Mouse (Mus musculus): ENCODE measurements around the gene Frem1.

Frem1 gene

DNA sequence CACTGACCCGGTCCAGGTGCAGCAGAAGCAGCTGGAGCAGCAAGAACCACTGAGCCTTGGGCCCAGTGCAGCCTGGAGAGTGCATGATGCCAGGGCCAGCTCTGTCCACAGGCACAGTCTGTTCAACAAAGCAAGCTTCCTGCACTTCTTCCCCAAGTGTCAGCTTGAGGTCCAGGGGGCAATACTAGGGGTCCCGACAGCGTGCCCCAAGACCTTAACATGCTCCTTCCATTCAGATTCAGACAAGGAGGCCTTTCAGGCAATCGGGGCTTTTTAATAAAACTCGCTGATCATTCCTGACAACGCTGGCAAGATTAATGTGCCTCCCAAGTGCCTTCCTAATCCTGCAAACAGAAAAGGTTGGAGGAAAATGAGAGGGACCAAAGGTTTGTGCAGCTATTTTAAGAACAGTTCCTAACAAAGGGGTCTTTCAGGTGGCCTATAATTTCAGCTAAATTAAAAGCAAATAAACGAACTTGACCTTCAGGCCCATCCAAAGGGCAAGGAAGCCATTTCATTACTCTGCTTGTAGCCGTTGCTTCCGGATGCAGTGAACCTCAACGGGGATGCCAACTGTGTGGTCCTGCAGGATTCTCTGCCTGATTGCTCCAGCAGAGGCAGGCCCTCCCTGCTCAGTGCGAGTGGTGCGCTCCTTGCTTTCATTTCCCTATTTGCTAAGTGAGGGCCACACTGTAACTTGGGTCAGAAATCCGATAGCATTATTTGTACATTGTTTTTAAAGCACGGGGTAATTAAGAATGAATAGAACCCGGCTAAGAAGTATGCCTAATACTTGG is 31.2 kb downstream of the Frem1 start:
- peak; percentile 80 for DNase-seq

DNA sequence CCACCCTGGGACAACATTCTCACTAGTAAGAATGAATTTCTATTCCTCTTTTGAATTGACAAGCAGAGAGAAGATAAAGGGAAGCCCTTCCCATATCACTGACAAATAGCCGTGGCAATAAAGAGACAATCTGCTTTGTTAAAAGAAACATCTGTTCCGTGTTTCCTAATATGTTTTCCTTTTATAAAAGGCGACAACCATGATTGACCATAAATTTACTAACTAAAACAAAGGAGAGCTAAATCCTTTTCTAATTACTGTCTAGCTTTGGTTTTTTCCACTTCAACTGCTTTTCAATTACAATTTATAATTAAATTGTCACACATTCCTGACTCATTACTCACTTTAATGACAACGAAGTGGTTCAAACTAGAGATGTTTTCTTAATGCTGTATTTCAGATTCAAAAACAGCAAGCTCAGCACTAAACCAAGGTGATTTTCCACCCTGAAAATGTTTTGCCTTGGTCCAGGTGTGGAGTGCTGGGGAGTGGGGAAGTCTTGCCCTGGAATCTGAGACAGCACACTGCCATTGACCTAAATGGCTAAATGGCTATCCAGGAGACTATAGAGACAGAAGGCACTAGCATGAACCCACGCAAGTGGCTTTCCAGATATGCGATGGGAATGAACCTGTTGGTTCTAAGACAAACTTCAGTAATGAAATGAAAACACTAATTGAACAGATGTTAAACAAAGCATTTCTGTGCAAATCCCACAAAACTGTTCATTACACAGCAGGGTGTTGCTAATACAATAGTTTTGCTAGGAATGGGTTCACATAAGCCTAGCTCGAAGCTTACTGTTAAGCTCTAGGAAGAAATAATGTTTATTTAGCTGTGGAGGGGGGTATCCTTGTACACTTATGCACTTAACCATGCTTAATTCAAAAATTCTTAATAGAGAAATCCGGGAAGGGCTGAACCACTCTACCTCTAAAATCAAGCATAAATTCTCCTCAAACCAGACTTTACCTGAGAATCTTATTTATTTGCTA is 33.7 kb downstream of the Frem1 start:
- DNase-seq = peak; percentile 69

DNA sequence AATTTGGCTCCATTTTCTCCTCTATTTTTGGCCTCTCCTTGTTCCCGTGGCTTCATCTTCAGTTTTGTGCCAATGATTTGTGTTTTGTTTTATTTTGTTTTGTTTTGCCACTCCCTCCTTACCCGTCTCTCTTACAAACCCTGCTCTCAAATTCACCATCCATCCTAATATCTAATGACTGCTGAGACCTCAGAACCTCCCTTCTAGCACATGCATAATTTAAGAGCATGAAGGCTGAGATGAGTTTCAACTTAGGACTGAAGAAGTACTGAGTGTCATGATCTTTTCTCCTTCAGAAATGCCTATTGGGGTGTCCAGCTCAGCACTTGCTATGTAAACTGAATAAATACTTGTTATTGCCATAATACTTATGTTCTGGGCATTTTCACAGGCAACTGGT is 37.6 kb downstream of the Frem1 start:
- DNase-seq = no peak

DNA sequence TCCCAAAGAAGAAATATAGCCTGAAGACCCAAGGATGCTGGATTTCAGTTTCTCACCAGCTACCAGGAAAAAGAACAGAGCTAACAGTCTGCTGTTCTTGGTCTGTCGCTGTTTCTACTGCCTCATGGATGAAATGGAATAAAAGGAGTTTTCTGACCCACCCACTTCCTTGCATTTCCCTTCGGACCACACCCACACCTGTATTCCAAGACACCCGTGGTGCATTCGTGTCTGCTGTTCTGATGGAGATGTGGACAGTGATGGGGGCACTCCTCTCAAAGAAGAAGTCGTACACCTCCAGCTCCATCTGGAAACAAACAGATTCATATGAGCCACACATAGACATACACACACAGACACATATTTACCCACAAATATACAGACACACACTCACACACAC is 48.1 kb downstream of the Frem1 start:
- no peak for DNase-seq

DNA sequence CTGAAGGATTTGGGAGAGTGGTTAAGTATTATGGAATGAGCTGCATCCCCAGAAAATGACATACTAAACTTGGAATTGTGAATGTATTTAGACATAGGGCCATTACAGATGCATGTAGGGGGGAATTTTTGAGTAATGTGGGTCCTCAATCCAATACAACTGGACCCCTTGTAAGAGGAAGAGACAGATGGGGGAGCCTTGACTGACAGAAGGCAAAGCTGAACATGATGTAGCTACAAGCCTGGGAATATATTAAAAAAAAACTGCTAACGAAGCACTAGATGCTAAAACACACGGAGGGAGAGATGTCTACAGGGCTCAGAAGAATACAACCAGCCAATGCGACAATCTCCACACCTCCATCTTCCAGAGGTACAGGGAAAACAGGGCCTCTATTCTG is 60.1 kb downstream of the Frem1 start:
- no peak for DNase-seq

DNA sequence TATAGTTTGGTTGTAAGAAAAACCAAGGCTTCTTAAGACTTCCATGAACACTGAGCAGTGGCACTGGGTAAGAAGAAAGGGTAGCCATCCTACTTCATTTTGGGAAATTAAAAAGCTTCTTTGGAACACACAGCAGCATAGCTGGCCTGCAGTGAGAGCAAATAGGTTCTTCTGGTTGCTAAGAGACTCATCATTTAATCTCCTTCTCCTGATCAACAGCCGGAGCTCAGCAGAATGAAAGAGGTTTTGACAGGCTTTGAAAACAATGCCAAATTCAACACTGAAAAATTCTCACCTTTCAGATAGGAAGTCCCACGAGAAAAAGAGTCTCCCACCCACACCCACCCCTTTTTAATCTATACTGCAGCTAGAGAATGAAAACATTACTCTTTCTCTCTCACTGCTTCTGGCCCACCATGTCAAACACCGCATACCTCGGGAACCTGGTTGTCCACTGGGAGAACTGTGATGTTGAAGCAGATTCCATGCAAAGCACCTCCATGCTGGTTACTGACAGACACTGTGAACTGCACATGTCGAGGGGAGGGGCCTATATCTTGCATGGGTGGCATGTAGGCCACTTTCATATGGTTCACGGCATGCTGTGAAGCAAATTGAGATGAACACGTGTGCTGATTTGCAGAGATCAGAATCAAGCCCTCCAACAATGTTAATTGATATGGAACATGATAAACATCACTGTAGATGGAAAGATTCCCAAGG is 61.0 kb downstream of the Frem1 start:
- peak; percentile 36 for DNase-seq

DNA sequence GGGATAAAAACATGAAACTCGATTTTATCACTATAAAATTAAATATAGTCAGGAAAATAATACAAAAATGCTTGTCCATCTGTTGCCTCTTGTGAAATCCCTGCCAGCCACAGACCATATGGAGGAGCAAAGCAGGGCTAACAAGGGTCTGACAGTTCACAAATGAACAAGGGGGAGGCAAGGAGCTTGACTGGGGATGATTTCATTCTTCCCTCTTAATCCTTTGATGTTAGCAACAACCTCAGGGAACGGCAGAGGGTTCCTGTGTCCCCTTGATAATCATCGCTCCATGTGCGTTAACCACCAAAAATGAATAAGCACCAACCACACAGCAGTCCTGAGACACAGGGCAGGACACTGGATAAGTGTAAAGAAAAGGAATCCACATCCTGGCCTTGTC is 79.8 kb downstream of the Frem1 start:
- peak; percentile 51 for DNase-seq

DNA sequence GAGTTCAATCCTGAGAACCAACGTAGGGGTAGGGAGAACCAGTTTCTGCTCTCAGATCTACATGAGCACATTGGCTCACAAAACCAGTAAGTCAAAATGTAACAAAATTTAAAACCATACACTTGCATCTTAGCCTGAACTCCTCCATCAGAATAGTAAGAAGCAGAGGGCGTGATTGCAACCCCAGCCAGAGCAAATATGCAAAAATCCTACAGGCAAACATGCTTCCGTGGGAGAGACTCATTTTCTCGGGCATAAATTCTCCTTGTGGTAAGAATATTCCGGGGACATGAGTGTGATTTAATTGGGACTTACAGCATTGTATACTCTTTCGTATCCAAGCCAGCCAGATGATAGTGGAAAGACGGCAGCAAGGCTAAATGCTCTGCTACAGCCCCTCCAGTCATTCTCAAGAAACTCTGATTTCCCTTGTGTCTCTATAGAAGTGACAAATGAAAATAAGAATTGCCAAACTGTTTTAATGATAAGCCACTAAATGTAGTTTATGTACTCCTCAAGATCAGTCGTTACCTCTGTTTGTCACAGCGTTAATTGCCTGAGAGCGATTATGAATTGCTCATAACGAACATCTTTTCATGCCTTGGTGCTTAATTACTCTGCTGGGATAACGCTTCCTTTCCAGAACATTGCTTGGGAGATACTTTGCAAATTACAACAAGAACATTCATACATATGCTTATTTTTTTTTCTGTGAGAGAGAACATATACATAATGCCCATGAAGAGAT is 81.1 kb downstream of the Frem1 start:
- peak; percentile 57 for DNase-seq

DNA sequence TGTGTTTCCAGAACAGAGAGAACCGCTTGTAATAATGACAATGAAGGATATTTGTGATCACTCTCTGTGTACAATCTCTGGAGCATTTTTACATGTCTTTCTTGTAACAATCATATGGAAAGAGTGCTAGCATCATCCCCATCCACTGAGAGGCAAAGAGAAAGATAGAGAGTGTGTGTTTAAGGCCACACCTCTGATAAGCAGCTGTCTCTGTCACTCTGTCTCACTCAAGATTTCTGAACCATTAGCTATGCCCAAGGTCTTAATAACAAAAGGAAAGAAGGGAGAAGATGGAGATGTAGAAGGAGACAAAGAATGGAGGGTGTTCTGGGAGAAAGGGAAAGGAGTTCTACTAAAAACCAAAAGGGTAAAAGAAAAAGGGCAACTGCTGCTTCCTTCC is 91.1 kb downstream of the Frem1 start:
- DNase-seq = no peak

DNA sequence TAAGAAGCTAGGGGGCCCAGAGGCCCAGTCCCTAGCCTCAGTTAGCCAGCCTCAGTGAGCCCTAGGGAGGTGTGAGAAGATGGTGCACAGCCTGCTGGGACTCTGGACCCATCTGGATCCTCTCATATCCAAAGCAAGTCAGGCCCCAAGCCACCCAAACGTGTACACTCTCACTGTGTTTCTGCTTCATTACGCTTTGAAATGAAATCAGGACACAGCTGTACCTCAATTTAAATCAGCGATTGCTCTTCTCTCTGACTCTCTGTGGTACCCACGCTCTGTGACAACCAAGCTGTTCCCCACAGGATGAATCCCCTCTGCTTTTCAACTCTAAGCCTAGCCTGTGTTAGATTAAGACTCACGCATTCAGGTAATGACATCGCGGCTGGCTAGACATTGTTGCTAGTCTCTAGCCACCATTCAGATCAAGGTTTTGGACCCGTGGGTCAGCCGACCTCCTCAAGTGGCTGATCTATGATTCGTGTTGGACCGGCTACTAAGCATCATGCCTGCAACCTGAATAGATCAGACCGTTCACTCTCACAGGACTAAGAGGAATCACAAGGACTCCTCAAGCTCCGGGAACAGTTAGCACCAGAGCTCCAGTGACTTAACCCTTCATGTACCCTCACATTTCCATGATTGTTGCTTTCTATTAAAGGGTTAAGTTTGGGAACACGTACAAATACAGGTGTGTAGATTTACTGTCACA is 94.2 kb downstream of the Frem1 start:
- DNase-seq = peak; percentile 70

DNA sequence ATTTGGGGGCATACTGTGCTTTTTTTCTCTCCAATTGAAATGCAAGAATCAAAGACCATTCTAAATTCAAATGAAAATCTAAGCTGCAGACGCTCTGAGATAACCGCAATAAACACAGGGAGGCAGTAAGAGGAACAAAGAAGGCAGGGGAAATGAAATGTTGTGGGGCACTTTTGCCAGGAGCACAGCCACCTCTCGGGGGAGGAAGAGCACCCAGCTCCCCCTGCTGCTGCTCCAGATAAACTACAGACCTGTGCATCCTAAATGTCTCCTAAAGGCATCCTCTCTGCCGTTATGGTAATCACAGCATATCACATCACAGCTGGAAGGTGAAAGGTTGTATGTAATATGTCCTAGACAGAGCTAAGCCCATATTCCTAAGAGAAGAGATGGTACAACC is 98.1 kb downstream of the Frem1 start:
- DNase-seq = no peak

DNA sequence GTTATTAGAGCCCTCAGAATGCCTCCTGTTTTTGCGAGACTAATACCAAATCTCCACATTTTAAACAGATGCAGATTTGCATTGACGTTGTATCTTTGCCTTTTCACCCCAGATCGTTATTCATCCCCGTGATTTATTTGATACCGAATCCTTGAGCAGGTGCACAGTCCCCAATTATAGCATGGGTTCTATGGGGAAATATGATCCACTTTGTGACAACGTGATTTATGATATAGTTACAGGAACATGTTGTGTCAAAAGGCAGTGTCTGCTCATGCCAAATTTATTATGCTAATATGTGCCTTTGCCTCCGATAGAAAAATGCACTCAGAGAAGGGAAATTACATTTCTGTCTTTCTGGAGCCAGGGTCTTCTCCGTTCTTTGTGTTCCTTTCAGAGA is 102.6 kb downstream of the Frem1 start:
- DNase-seq = no peak

DNA sequence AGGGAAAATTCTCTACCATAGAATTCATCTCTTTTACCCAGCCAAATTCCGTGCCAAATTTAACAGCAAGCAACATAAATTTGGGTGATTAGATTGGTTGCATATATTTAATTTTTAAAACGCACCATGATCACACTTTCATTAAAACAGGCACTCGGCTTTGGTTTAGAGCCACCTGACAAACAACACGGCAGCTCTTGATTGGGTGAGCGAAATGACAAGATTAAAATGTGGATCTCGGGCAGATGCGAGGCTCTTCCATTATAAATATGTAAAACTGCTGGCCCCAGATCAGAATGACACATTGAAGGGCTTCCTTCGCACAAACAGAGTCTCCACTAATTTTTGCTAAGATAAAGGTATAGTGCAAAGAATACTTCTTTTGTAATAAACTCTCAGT is 105.4 kb downstream of the Frem1 start:
- no peak for DNase-seq

DNA sequence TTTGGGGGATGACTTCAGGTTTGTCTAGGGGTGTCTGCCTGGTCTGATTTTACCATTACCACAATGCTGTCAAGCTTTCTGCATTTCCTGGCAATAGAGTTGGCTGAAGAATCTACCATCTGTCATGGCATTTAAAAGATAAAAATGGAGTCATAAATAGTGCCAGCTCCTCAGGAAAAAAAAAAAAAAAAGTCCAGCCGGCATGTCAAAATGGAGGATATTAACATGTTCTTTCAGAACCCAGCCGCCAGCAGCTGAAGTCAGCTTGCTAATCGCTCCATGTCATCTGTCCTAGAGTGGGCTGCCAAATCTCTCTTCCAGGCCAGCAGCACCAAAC is 105.9 kb downstream of the Frem1 start:
- DNase-seq = peak; percentile 49

DNA sequence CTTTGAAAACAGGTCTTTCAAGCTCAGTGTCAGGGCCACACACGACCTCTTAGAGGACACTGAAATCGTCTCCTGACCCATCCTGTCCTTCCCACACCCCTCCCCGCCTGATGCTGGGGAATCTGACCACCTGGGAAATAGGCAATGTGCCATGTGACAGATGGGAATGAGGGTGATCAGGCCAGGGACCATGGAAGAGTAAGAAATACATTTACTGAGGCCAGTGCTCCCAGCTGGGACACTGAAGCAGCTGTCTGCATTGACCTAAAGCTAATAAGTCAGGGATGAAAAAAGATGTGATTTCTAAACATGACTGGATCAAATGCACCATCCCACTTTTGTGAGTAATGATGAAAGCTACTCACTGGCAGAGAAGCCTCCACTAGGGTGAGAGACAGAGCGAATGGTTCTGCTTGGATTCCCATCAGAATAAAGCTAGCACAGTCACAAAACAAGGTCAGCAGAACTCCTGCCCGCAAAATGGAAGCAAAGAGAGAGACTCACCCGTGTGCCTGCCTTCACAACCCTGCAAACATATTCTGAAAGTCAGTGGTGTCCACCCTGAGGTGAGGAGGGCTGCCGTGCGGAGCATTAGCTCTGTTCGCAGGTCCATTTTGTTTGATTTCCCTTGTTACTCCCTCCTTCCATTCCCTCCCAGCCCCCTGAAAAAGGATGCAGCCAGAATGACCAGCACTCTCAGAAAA is 106.4 kb downstream of the Frem1 start:
- DNase-seq = peak; percentile 65

DNA sequence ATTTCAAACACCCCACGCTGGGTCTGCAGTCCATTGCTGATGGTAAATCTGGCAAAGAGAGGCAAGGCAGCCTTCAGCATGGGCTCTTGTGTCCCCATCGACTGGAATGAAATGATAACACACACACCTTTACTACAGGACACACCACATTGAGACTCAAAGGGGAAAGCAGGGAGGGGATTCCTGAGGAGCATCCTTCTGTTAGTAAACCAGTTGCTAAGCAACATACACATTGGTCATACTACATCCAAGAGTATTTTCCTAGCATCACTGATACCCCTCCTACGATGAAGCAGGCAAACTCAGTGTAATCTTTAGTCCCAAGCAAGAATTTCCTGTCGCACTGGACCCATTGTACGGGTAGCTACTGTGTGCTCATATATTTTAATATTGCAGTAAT is 111.5 kb downstream of the Frem1 start:
- DNase-seq = no peak

DNA sequence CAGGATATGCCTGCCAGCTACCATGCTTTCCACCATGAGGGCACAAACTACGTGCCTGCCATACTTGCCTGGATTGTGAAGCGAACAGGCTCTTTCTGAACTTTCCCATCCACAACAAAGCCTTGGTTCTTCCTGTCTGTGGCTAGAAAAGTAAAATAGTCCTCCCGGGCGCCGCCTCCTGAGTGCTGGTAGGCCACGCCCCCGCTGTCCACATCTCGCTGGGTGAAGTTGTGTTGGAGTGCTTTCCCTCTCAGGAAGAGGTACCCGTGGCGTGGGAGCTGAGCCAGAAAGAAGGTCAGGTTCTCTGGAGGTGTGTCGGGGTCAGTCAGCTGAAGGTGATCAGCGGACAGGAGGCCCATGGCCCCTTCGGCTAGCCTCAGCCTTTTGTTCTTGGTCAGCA is 111.9 kb downstream of the Frem1 start:
- DNase-seq = no peak

DNA sequence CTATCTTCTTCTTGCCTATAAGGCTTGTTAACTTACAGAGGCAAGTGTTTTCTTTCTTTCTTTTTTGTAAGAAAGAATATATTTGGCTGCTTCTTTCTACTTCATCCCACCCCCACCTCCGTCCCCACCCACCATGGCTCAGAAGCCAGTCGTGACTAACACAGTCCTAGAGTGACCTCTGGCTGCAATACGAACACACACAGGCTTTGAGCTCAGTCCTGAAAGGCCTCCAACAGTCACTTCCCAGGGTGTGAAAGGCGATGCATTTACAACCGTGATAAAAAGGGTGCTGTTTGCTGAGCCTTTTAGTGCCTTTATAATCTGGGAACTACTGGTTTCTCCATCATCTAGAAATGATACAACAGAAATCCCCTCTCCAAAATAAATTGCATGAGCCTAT is 117.8 kb downstream of the Frem1 start:
- peak; percentile 75 for DNase-seq

DNA sequence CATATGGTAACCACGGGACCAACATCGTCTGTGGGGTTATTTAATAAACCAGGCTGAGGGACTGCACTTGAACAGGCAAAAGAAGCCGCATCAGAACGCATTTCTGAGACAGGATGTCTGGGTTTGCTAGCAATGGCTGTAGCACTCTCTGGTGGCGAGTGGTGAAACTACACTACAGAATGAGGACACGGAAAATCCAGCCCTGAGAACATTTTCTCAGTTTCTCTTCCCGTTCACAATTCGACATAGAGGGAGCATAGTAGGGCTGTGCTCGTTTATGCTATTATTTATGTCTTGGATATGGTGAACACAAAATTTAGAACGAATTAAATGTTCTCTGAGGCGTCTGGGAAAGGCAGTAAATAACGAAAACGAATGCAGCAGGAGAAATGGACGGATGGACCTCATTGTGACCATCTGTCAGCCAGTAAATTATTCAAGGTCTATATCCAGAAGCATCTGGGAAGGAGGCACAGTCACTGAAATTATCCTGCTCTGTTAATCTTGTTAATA is 118.4 kb downstream of the Frem1 start:
- DNase-seq = peak; percentile 85

DNA sequence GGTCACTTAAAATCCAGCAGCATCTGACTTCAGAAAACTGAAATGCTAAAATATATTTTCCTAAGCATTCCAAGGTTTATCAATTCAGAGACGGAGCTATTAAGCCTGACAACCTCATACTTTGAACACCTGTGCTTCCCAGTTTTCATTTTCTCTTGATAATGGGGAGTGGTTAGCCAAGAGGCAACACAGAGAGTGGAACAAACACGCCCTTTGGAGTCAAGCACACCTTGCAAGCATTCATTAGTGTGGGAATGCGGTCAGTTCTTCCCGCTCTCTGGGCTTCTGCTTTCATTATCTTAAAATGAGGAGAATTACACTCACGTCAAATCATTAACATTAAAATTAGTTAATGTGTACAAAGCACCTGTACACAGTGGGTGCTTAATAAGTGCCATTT is 122.1 kb downstream of the Frem1 start:
- DNase-seq = no peak

DNA sequence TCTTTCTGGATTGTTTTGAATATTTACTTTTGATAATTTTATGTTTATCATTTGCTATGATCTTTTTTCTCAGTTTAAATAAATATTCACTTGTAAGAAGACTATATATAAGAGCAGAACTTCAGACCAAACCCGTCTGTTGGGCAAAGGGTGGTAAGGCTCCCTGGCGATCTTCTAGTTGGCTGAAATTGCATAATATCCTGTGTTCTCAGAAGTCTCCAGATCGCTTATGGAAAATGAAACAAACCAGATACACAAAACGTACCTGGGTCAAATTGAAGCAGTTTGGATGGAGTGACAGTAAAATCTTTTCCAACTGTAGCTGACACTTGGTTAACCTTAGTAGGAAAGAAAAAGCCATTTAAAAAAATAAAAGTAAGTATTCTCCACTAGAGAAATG is 130.2 kb downstream of the Frem1 start:
- no peak for DNase-seq

Data from retina, postnatal 1 day (tissue).